Mouse (Mus musculus): ENCODE results near the gene C130050O18Rik. TPM values are rescaled to one million over a fixed set of nuclear protein-coding genes. Genes with fewer than 3 reads are reported as not detected.

The C130050O18Rik gene
- polyA plus RNA-seq, 1 experiment from 2014 or later, result 1.9 TPM

GRCm38 (mm10) chr5:139433842-139434568 is 28.9 kb downstream of the C130050O18Rik start:
- Histone ChIP-seq H3K4me1 (ENCODE audit: insufficient read depth) (peaks cover 4% of the 10 kb centered on the region; the same call in 1 of the 2 replicates), H3K4me3 (ENCODE audit: low read depth, low read length) (no peak overlapping the region), H3K9ac (replicated peaks) (no peak overlapping the region), H3K36me3 (replicated peaks; ENCODE audit: insufficient read depth, low read length) (no peaks in the 10 kb centered on the region), H3K27ac (ENCODE audit: low read depth) (no peak overlapping the region), H3K4me2 (ENCODE audit: low read depth, low read length) (no peak overlapping the region), H3K9me3 (ENCODE audit: low read length) (no peaks in the 10 kb centered on the region), H3K27me3 (ENCODE audit: insufficient read depth, low read length) (no peaks in the 10 kb centered on the region)
- no peak for TF ChIP-seq CTCF (IDR thresholded peaks at IDR 0.05; ENCODE audit: low read depth)
- no peak for TF ChIP-seq EP300 (IDR thresholded peaks at IDR 0.05; ENCODE audit: low read depth)
- 67% methylated on average over 9 of the region's 9 CpGs for WGBS (ENCODE audit: insufficient replicate concordance)
- ATAC-seq (no peak), DNase-seq (no peak)

GRCm38 (mm10) chr5:139434940-139435339 is 29.9 kb downstream of the C130050O18Rik start:
- ATAC-seq, result no peak
- DNase-seq, result no peak
- Histone ChIP-seq H3K4me1 (ENCODE audit: insufficient read depth) (peaks cover 4% of the 10 kb centered on the region; the same call in 1 of the 2 replicates), H3K27me3 (ENCODE audit: insufficient read depth, low read length) (no peaks in the 10 kb centered on the region), H3K27ac (ENCODE audit: low read depth) (no peak overlapping the region), H3K9me3 (ENCODE audit: low read length) (no peaks in the 10 kb centered on the region), H3K9ac (replicated peaks) (no peak overlapping the region), H3K36me3 (replicated peaks; ENCODE audit: insufficient read depth, low read length) (no peaks in the 10 kb centered on the region), H3K4me2 (ENCODE audit: low read depth, low read length) (no peak overlapping the region), H3K4me3 (ENCODE audit: low read depth, low read length) (no peak overlapping the region)
- 72% methylated on average over 8 of the region's 8 CpGs for WGBS (ENCODE audit: insufficient replicate concordance)
- TF ChIP-seq EP300 (IDR thresholded peaks at IDR 0.05; ENCODE audit: low read depth) (no peak), CTCF (IDR thresholded peaks at IDR 0.05; ENCODE audit: low read depth) (no peak)

GRCm38 (mm10) chr5:139437769-139438168 is 32.7 kb downstream of the C130050O18Rik start:
- H3K4me1 ChIP-seq (ENCODE audit: insufficient read depth), result peaks cover 4% of the 10 kb centered on the region; the same call in 1 of the 2 replicates
- 79% methylated on average over 4 of the region's 4 CpGs for WGBS (ENCODE audit: insufficient replicate concordance)
- no peak for DNase-seq
- TF ChIP-seq EP300 (IDR thresholded peaks at IDR 0.05; ENCODE audit: low read depth) (no peak), CTCF (IDR thresholded peaks at IDR 0.05; ENCODE audit: low read depth) (no peak)
- no peak overlapping the region for H3K9ac ChIP-seq (replicated peaks)
- no peak for ATAC-seq
- no peaks in the 10 kb centered on the region for H3K9me3 ChIP-seq (ENCODE audit: low read length)
- H3K36me3 ChIP-seq (replicated peaks; ENCODE audit: insufficient read depth, low read length), result no peaks in the 10 kb centered on the region
- H3K27ac ChIP-seq (ENCODE audit: low read depth), result peak overlapping the region; percentile 22; the same call in 1 of the 2 replicates
- no peak overlapping the region for H3K4me2 ChIP-seq (ENCODE audit: low read depth, low read length)
- no peak overlapping the region for H3K4me3 ChIP-seq (ENCODE audit: low read depth, low read length)
- H3K27me3 ChIP-seq (ENCODE audit: insufficient read depth, low read length), result no peaks in the 10 kb centered on the region

GRCm38 (mm10) chr5:139438440-139438839 is 33.4 kb downstream of the C130050O18Rik start:
- Histone ChIP-seq H3K36me3 (replicated peaks; ENCODE audit: insufficient read depth, low read length) (no peaks in the 10 kb centered on the region), H3K9me3 (ENCODE audit: low read length) (no peaks in the 10 kb centered on the region), H3K9ac (replicated peaks) (no peak overlapping the region), H3K4me3 (ENCODE audit: low read depth, low read length) (no peak overlapping the region), H3K4me1 (ENCODE audit: insufficient read depth) (peaks cover 4% of the 10 kb centered on the region; the same call in 1 of the 2 replicates), H3K27me3 (ENCODE audit: insufficient read depth, low read length) (no peaks in the 10 kb centered on the region), H3K27ac (ENCODE audit: low read depth) (no peak overlapping the region), H3K4me2 (ENCODE audit: low read depth, low read length) (no peak overlapping the region)
- TF ChIP-seq CTCF (IDR thresholded peaks at IDR 0.05; ENCODE audit: low read depth) (no peak), EP300 (IDR thresholded peaks at IDR 0.05; ENCODE audit: low read depth) (no peak)
- 83% methylated on average over 12 of the region's 12 CpGs for WGBS (ENCODE audit: insufficient replicate concordance)
- ATAC-seq (no peak), DNase-seq (no peak)

- Histone ChIP-seq H3K4me2 (ENCODE audit: low read depth, low read length) (no peak overlapping the region), H3K27me3 (ENCODE audit: insufficient read depth, low read length) (no peaks in the 10 kb centered on the region), H3K9me3 (ENCODE audit: low read length) (no peaks in the 10 kb centered on the region), H3K36me3 (replicated peaks; ENCODE audit: insufficient read depth, low read length) (no peaks in the 10 kb centered on the region), H3K27ac (ENCODE audit: low read depth) (no peak overlapping the region), H3K4me1 (ENCODE audit: insufficient read depth) (peaks cover 4% of the 10 kb centered on the region; the same call in 1 of the 2 replicates), H3K4me3 (ENCODE audit: low read depth, low read length) (no peak overlapping the region), H3K9ac (replicated peaks) (no peak overlapping the region)
- no peak for ATAC-seq
- WGBS (ENCODE audit: insufficient replicate concordance), result 91% methylated on average over 5 of the region's 5 CpGs
- no peak for TF ChIP-seq EP300 (IDR thresholded peaks at IDR 0.05; ENCODE audit: low read depth)
- no peak for TF ChIP-seq CTCF (IDR thresholded peaks at IDR 0.05; ENCODE audit: low read depth)
- no peak for DNase-seq
Measured at GRCm38 (mm10) chr5:139440451-139440850, 35.4 kb downstream of the C130050O18Rik start.

GRCm38 (mm10) chr5:139440926-139441725 is 36.0 kb downstream of the C130050O18Rik start:
- DNase-seq (no peak), ATAC-seq (no peak)
- Histone ChIP-seq H3K27me3 (ENCODE audit: insufficient read depth, low read length) (no peaks in the 10 kb centered on the region), H3K4me1 (ENCODE audit: insufficient read depth) (peaks cover 4% of the 10 kb centered on the region; the same call in 1 of the 2 replicates), H3K27ac (ENCODE audit: low read depth) (no peak overlapping the region), H3K36me3 (replicated peaks; ENCODE audit: insufficient read depth, low read length) (no peaks in the 10 kb centered on the region), H3K4me3 (ENCODE audit: low read depth, low read length) (no peak overlapping the region), H3K4me2 (ENCODE audit: low read depth, low read length) (no peak overlapping the region), H3K9ac (replicated peaks) (no peak overlapping the region), H3K9me3 (ENCODE audit: low read length) (no peaks in the 10 kb centered on the region)
- WGBS (ENCODE audit: insufficient replicate concordance), result 85% methylated on average over 11 of the region's 11 CpGs
- no peak for TF ChIP-seq CTCF (IDR thresholded peaks at IDR 0.05; ENCODE audit: low read depth)
- TF ChIP-seq EP300 (IDR thresholded peaks at IDR 0.05; ENCODE audit: low read depth), result no peak

Data from liver, postnatal 0 days (tissue).